Mouse (Mus musculus): Measurements from ENCODE around the gene Stk40. TPM values are rescaled to one million over a fixed set of nuclear protein-coding genes. Genes with fewer than 3 reads are reported as not detected.

Stk40 gene
- polyA plus RNA-seq, 1 experiment from 2014 or later: 15.2 TPM

GRCm38 (mm10) chr4:126183034-126183433, 79.3 kb downstream of the Stk40 start:
- no peak for ATAC-seq (ENCODE audit: low read depth)
- peaks cover 9% of the 10 kb centered on the region; the same call in 1 of the 2 replicates for H3K36me3 ChIP-seq (ENCODE audit: control insufficient read depth, insufficient read depth, low read length)
- H3K9ac ChIP-seq (replicated peaks; ENCODE audit: low read depth, low read length): no peak overlapping the region
- H3K27ac ChIP-seq (ENCODE audit: low read depth, low read length): no peak overlapping the region
- H3K27me3 ChIP-seq (ENCODE audit: control insufficient read depth, insufficient read depth, low read length): no peaks in the 10 kb centered on the region
- no peak overlapping the region for H3K4me3 ChIP-seq (ENCODE audit: low read depth, low read length)
- H3K9me3 ChIP-seq (ENCODE audit: control insufficient read depth, low read length): no peaks in the 10 kb centered on the region
- WGBS: 95% methylated on average over 5 of the region's 5 CpGs
- H3K4me2 ChIP-seq (ENCODE audit: low read depth, low read length): no peak overlapping the region
- no peaks in the 10 kb centered on the region for H3K4me1 ChIP-seq (ENCODE audit: control insufficient read depth, insufficient read depth, low read length)

- Histone ChIP-seq H3K36me3 (ENCODE audit: control insufficient read depth, insufficient read depth, low read length) (peaks cover 9% of the 10 kb centered on the region; the same call in 1 of the 2 replicates), H3K9me3 (ENCODE audit: control insufficient read depth, low read length) (no peaks in the 10 kb centered on the region), H3K27me3 (ENCODE audit: control insufficient read depth, insufficient read depth, low read length) (no peaks in the 10 kb centered on the region), H3K4me3 (ENCODE audit: low read depth, low read length) (no peak overlapping the region), H3K27ac (ENCODE audit: low read depth, low read length) (no peak overlapping the region), H3K4me1 (ENCODE audit: control insufficient read depth, insufficient read depth, low read length) (no peaks in the 10 kb centered on the region), H3K9ac (replicated peaks; ENCODE audit: low read depth, low read length) (no peak overlapping the region), H3K4me2 (ENCODE audit: low read depth, low read length) (no peak overlapping the region)
- WGBS: 96% methylated on average over 3 of the region's 3 CpGs
- no peak for ATAC-seq (ENCODE audit: low read depth)
Observed at GRCm38 (mm10) chr4:126187096-126187495, 83.3 kb downstream of the Stk40 start.

Other genes with a start within 250 kb of the Stk40 start
- 0.66 and 0.75 TPM in 2 replicates for gene Csf3r, start 79.4 kb upstream of the Stk40 start, polyA plus RNA-seq (2014; fragmentation: Nextera tagmentation; extraction: Ambion mirVana)
- 127 and 137 TPM in 2 replicates for gene Mrps15, start 57.0 kb upstream of the Stk40 start, polyA plus RNA-seq (2014; fragmentation: Nextera tagmentation; extraction: Ambion mirVana)
- gene Oscp1, start 45.4 kb upstream of the Stk40 start, polyA plus RNA-seq (2014; fragmentation: Nextera tagmentation; extraction: Ambion mirVana): 30.2 and 40.2 TPM in 2 replicates
- gene Lsm10, start 7.3 kb upstream of the Stk40 start, polyA plus RNA-seq (2014; fragmentation: Nextera tagmentation; extraction: Ambion mirVana): 46.4 and 48.3 TPM in 2 replicates
- gene Eva1b, start 43.8 kb downstream of the Stk40 start, polyA plus RNA-seq (2014; fragmentation: Nextera tagmentation; extraction: Ambion mirVana): 5.4 and 14.6 TPM in 2 replicates
- gene Sh3d21, start 59.5 kb downstream of the Stk40 start, polyA plus RNA-seq (2014; fragmentation: Nextera tagmentation; extraction: Ambion mirVana): 0.67 and 1.5 TPM in 2 replicates
- gene Thrap3, start 98.8 kb downstream of the Stk40 start, polyA plus RNA-seq (2014; fragmentation: Nextera tagmentation; extraction: Ambion mirVana): 128 and 138 TPM in 2 replicates
- 69.6 and 79.7 TPM in 2 replicates for gene Map7d1, start 152.4 kb downstream of the Stk40 start, polyA plus RNA-seq (2014; fragmentation: Nextera tagmentation; extraction: Ambion mirVana)
- gene Trappc3, start 158.4 kb downstream of the Stk40 start, polyA plus RNA-seq (2014; fragmentation: Nextera tagmentation; extraction: Ambion mirVana): 32.9 and 68.5 TPM in 2 replicates
- gene Col8a2, start 182.8 kb downstream of the Stk40 start, polyA plus RNA-seq (2014; fragmentation: Nextera tagmentation; extraction: Ambion mirVana): 1.3 and 6.1 TPM in 2 replicates
- 51.7 and 54.1 TPM in 2 replicates for gene Adprhl2, start 217.7 kb downstream of the Stk40 start, polyA plus RNA-seq (2014; fragmentation: Nextera tagmentation; extraction: Ambion mirVana)
- 7.7 and 8.8 TPM in 2 replicates for gene Tekt2, start 221.7 kb downstream of the Stk40 start, polyA plus RNA-seq (2014; fragmentation: Nextera tagmentation; extraction: Ambion mirVana)

All from neural tube, embryonic 14.5 days (tissue).